31 mouse cellular contexts compared by ENCODE assay signal in the genomic region with DNA sequence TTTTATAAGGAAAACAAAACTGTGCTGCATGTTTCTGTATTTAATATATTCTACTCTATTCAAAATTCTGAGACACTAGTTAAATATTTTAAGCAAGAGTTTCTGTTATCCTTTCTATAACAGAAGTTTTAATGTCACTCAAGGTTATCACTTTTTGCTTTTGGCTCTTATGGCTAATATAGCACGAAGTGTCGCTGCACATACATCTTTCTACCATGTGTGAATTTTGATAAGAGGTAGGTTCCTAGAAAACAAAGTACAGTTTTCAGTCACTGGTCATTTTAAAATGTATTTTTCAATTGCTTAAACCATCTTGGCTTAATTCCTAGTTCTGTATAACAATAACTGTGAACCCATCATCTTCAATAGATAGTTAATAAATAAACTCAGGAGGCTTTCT.
DNase-seq lines count a peak whose midpoint lies in the region; ATAC-seq and TF ChIP-seq lines count a peak whose summit lies in the region.
"Had no signal": no experiment of that assay in that cellular context is flagged by ENCODE, and none has a peak within 500 bp of the region (broad histone marks: within the 10 kb centered on the region; RNA-seq: fewer than 3 reads in every experiment).

No protein-coding gene starts in this region.

- H3K27me3 ChIP-seq in liver, embryonic 14.5 days (ENCODE audit: control insufficient read depth, insufficient read depth, low read length): no peaks in the 10 kb centered on the region
- no peaks in the 10 kb centered on the region for H3K27me3 ChIP-seq in forebrain, embryonic 15.5 days
- H3K27me3 ChIP-seq: CH12.LX; embryonic facial prominence, embryonic 12.5 days; embryonic facial prominence, embryonic 15.5 days; heart, embryonic 13.5 days had no signal

- H3K4me2 ChIP-seq in liver, embryonic 14.5 days (ENCODE audit: low read depth): no peak overlapping the region
- no peak overlapping the region for H3K4me2 ChIP-seq in forebrain, embryonic 15.5 days (replicated peaks)
- H3K4me2 ChIP-seq: embryonic facial prominence, embryonic 12.5 days; embryonic facial prominence, embryonic 15.5 days; heart, embryonic 13.5 days; hindbrain, embryonic 14.5 days had no signal

- no peaks in the 10 kb centered on the region for H3K36me3 ChIP-seq in liver, embryonic 14.5 days (replicated peaks; ENCODE audit: control insufficient read depth, insufficient read depth, low read depth)
- H3K36me3 ChIP-seq in forebrain, embryonic 15.5 days: no peaks in the 10 kb centered on the region
- H3K36me3 ChIP-seq: embryonic facial prominence, embryonic 12.5 days; embryonic facial prominence, embryonic 15.5 days; forebrain, embryonic 10.5 days; G1E; heart, embryonic 10.5 days; heart, embryonic 13.5 days had no signal

- peak in 1 of 3 experiments; percentile 24 for DNase-seq in liver, embryonic 14.5 days (ENCODE audit: low read depth in 3 of 3, low spot score in 3 of 3)
- no peak for DNase-seq in liver
- no peak for DNase-seq in frontal cortex, adult 2 months (ENCODE audit: extremely low spot score in 1 of 2, low spot score in 1 of 2)
- no peak for DNase-seq in spleen, postnatal 4 days (ENCODE audit: low spot score in 2 of 2)
- DNase-seq: adrenal gland, adult 8-10 months; adrenal gland, postnatal 25 days; B cell, adult 2 months; cerebellum, adult 18-20 months; cerebellum, adult 9-10 months; cerebellum, postnatal 25 days; gastrocnemius, postnatal 10 days; gastrocnemius, postnatal 36 days; heart, adult 2 months; heart, postnatal 14 days; heart, postnatal 4 days had no signal

- 13% methylated on average over 2 of the region's 2 CpGs for WGBS in liver, embryonic 14.5 days (ENCODE audit: insufficient replicate concordance)
- 94% methylated on average over 2 of the region's 2 CpGs for WGBS in forebrain, embryonic 15.5 days

- peak; percentile 30; the same call in 1 of the 2 replicates for TF ChIP-seq EP300 in liver, embryonic 14.5 days (IDR thresholded peaks at IDR 0.05; ENCODE audit: low read depth)

- H3K4me1 ChIP-seq in liver, embryonic 14.5 days (replicated peaks; ENCODE audit: control insufficient read depth in 2 of 2, insufficient read depth in 2 of 2, low read length in 1 of 2): no peaks in the 10 kb centered on the region
- H3K4me1 ChIP-seq in forebrain, embryonic 15.5 days: no peaks in the 10 kb centered on the region
- H3K4me1 ChIP-seq: embryonic facial prominence, embryonic 12.5 days; embryonic facial prominence, embryonic 15.5 days; forebrain, embryonic 10.5 days; heart, embryonic 10.5 days; heart, embryonic 13.5 days had no signal

- H3K9ac ChIP-seq in liver, embryonic 14.5 days (replicated peaks): no peak overlapping the region
- no peak overlapping the region for H3K9ac ChIP-seq in forebrain, embryonic 15.5 days (replicated peaks)
- H3K9ac ChIP-seq: embryonic facial prominence, embryonic 12.5 days; embryonic facial prominence, embryonic 15.5 days; heart, embryonic 13.5 days; hindbrain, embryonic 14.5 days had no signal

- H3K4me3 ChIP-seq in liver, embryonic 14.5 days (ENCODE audit: insufficient read depth in 1 of 2, low read depth in 2 of 2, low read length in 2 of 2): no peak overlapping the region
- H3K4me3 ChIP-seq in forebrain, embryonic 15.5 days: no peak overlapping the region
- H3K4me3 ChIP-seq: embryonic facial prominence, embryonic 12.5 days; embryonic facial prominence, embryonic 15.5 days; erythroblast, embryonic 14.5 days; forebrain, embryonic 10.5 days; heart, adult 2 months; heart, embryonic 10.5 days; heart, embryonic 13.5 days had no signal

- H3K9me3 ChIP-seq in liver, embryonic 14.5 days (ENCODE audit: control insufficient read depth, low read length): no peaks in the 10 kb centered on the region
- H3K9me3 ChIP-seq in forebrain, embryonic 15.5 days: no peaks in the 10 kb centered on the region
- H3K9me3 ChIP-seq: embryonic facial prominence, embryonic 12.5 days; embryonic facial prominence, embryonic 15.5 days; forebrain, embryonic 10.5 days; G1E; heart, embryonic 10.5 days; heart, embryonic 13.5 days had no signal

- ATAC-seq in liver, embryonic 14.5 days (ENCODE audit: insufficient read depth): no peak
- ATAC-seq in erythroblast, adult 5-6 weeks (replicated peaks; ENCODE audit: low FRiP score, poor library complexity, severe bottlenecking): peak; percentile 69
- ATAC-seq in megakaryocyte progenitor cell, adult 5-6 weeks (replicated peaks; ENCODE audit: poor library complexity): peak; percentile 81
- ATAC-seq in forebrain, embryonic 15.5 days (replicated peaks): no peak
- ATAC-seq: activated CD4-positive, CD25-positive, alpha-beta regulatory T cell, adult 4 months; forebrain, embryonic 14.5 days; hindbrain, postnatal 0 days; inflammation-experienced regulatory T-cells, adult 6 months had no signal

- no peak for TF ChIP-seq CTCF in liver, embryonic 14.5 days (IDR thresholded peaks at IDR 0.05; ENCODE audit: low read depth)

- H3K27ac ChIP-seq in liver, embryonic 14.5 days: no peak overlapping the region
- H3K27ac ChIP-seq in forebrain, embryonic 15.5 days (replicated peaks): no peak overlapping the region
- H3K27ac ChIP-seq: embryonic facial prominence, embryonic 12.5 days; embryonic facial prominence, embryonic 15.5 days; forebrain, embryonic 10.5 days; heart, adult 2 months; heart, embryonic 10.5 days; heart, embryonic 13.5 days; hindbrain, embryonic 14.5 days; hindbrain, postnatal 0 days had no signal

Comparison
In these comparisons a context has a peak if more than half of its experiments do, and no peak if none do; other contexts are left out.
1. ATAC-seq: peak in erythroblast, adult 5-6 weeks (single experiment) and megakaryocyte progenitor cell, adult 5-6 weeks (single experiment); none in liver, embryonic 14.5 days (single experiment) and forebrain, embryonic 15.5 days (single experiment).